Mouse (Mus musculus) CH12.LX (cell line): ENCODE results near the gene Nrp2. TPM values are rescaled to one million over a fixed set of nuclear protein-coding genes. Genes with fewer than 3 reads are reported as not detected.

ENCODE experiments used
- DNase-seq: peaks from one replicate; pipeline ENCODE4 v3.0.0-alpha.2; 2013; ENCODE audit errors: extremely low read depth
- H3K27ac ChIP-seq: 2 replicates; pipeline ENCODE4 v1.5.1; 2012; ENCODE audit warnings: low read depth, mild to moderate bottlenecking, control low read depth, moderate library complexity; ENCODE audit not compliant: insufficient read depth
- H3K27me3 ChIP-seq: replicated peaks from 2 replicates; pipeline ENCODE3; 2012; ENCODE audit warnings: inconsistent platforms
- H3K36me3 ChIP-seq, 2 experiments: replicated peaks in 1 of 2; 2 replicates each; pipeline versions ENCODE3 to v1.6.1; 2012; ENCODE audit warnings: inconsistent platforms in 1 of 2, low read length in 1 of 2, mild to moderate bottlenecking in 1 of 2, mixed read lengths in 1 of 2, moderate library complexity in 1 of 2; ENCODE audit not compliant: control insufficient read depth in 1 of 2, insufficient read depth in 1 of 2
- H3K4me1 ChIP-seq, 2 experiments: 2 replicates each; pipeline ENCODE4 v1.6.1; 2012; ENCODE audit warnings: inconsistent platforms in 1 of 2, moderate library complexity in 1 of 2; ENCODE audit not compliant: insufficient read depth in 2 of 2, control insufficient read depth in 1 of 2
- H3K4me2 ChIP-seq: 2 replicates; pipeline ENCODE4 v1.6.1; 2012; ENCODE audit warnings: low read depth, mild to moderate bottlenecking, control low read depth; ENCODE audit not compliant: poor library complexity, insufficient read depth, severe bottlenecking
- H3K4me3 ChIP-seq, 3 experiments: fragments of 150-350 bp in 1 of 3; sonication (generic) in 1 of 3; replicated peaks in 1 of 3; 2 replicates each; pipeline versions ENCODE3 to v1.5.1; 2011 to 2012; ENCODE audit warnings: low read depth in 2 of 3, low read length in 2 of 3, mild to moderate bottlenecking in 2 of 3, moderate library complexity in 2 of 3, control low read depth in 1 of 3, improper control_type of control experiment in 1 of 3, inconsistent platforms in 1 of 3, mixed read lengths in 1 of 3; ENCODE audit not compliant: poor library complexity in 1 of 3
- H3K79me2 ChIP-seq: replicated peaks from 2 replicates; pipeline ENCODE4 v1.6.1; 2012; ENCODE audit warnings: mild to moderate bottlenecking, moderate library complexity; ENCODE audit not compliant: control insufficient read depth, poor library complexity, insufficient read depth, severe bottlenecking; ENCODE audit errors: extremely low read depth
- H3K9ac ChIP-seq: 2 replicates; pipeline ENCODE4 v1.6.1; 2012; ENCODE audit warnings: low read depth, mild to moderate bottlenecking, control low read depth, moderate library complexity; ENCODE audit not compliant: insufficient read depth
- H3K9me3 ChIP-seq: replicated peaks from 2 replicates; pipeline ENCODE3; 2012; ENCODE audit warnings: low read length, inconsistent platforms, mixed read lengths
- BHLHE40 ChIP-seq: IDR thresholded peaks from 2 replicates; pipeline ENCODE4 v1.6.1; 2011; ENCODE audit warnings: mild to moderate bottlenecking, low read depth, low read length, improper control_type of control experiment
- CTCF ChIP-seq, 2 experiments: IDR thresholded peaks in 1 of 2; conservative IDR thresholded peaks in 1 of 2; 2 replicates each; pipeline ENCODE4 v1.5.1; 2011 to 2012; ENCODE audit warnings: low read depth in 2 of 2, low read length in 2 of 2, improper control_type of control experiment in 1 of 2, inconsistent platforms in 1 of 2, mild to moderate bottlenecking in 1 of 2, moderate library complexity in 1 of 2
- E2F4 ChIP-seq: IDR thresholded peaks from 2 replicates; pipeline ENCODE4 v1.6.1; 2011; ENCODE audit warnings: low read depth, low read length, improper control_type of control experiment; ENCODE audit not compliant: insufficient replicate concordance
- ETS1 ChIP-seq: conservative IDR thresholded peaks from 2 replicates; pipeline ENCODE4 v1.6.1; 2012; ENCODE audit warnings: low read depth, mild to moderate bottlenecking, inconsistent platforms, low read length, improper control_type of control experiment, moderate library complexity
- GABPA ChIP-seq: IDR thresholded peaks from 2 replicates; pipeline ENCODE4 v1.6.1; 2012; ENCODE audit warnings: low read depth, low read length, improper control_type of control experiment, inconsistent platforms; ENCODE audit not compliant: insufficient replicate concordance
- IRF4 ChIP-seq: IDR thresholded peaks from 2 replicates; pipeline ENCODE4 v1.6.1; 2014; ENCODE audit warnings: low read depth, mild to moderate bottlenecking, inconsistent platforms, low read length, improper control_type of control experiment
- JUND ChIP-seq: conservative IDR thresholded peaks from 2 replicates; pipeline ENCODE4 v1.6.1; 2011; ENCODE audit warnings: low read depth, low read length, improper control_type of control experiment
- MAX ChIP-seq: IDR thresholded peaks from 2 replicates; pipeline ENCODE4 v1.6.1; 2011; ENCODE audit warnings: low read length, improper control_type of control experiment
- MAZ ChIP-seq: IDR thresholded peaks from 2 replicates; pipeline ENCODE4 v1.6.1; 2012; ENCODE audit warnings: low read depth, mild to moderate bottlenecking, inconsistent platforms, low read length, improper control_type of control experiment, moderate library complexity
- MXI1 ChIP-seq: IDR thresholded peaks from 2 replicates; pipeline ENCODE4 v1.6.1; 2011; ENCODE audit warnings: mild to moderate bottlenecking, low read depth, low read length, improper control_type of control experiment
- NELFE ChIP-seq: IDR thresholded peaks from 2 replicates; pipeline ENCODE4 v1.6.1; 2011; ENCODE audit warnings: low read depth, low read length, improper control_type of control experiment
- NRF1 ChIP-seq: IDR thresholded peaks from 2 replicates; pipeline ENCODE4 v1.6.1; 2014; ENCODE audit warnings: low read depth, mild to moderate bottlenecking, inconsistent platforms, low read length, improper control_type of control experiment, moderate library complexity
- PAX5 ChIP-seq: IDR thresholded peaks from 2 replicates; pipeline ENCODE4 v1.6.1; 2012; ENCODE audit warnings: low read length, inconsistent platforms, mixed read lengths
- TCF12 ChIP-seq: IDR thresholded peaks from 2 replicates; pipeline ENCODE4 v1.6.1; 2014; ENCODE audit warnings: low read depth, mild to moderate bottlenecking, inconsistent platforms, low read length, improper control_type of control experiment
- ZC3H11A ChIP-seq: IDR thresholded peaks from 2 replicates; pipeline ENCODE4 v1.6.1; 2012; ENCODE audit warnings: low read depth, mild to moderate bottlenecking, inconsistent platforms, low read length, improper control_type of control experiment
- ZKSCAN1 ChIP-seq: IDR thresholded peaks from 2 replicates; pipeline ENCODE4 v1.6.1; 2012; ENCODE audit warnings: low read depth, inconsistent platforms, low read length, improper control_type of control experiment, borderline replicate concordance
- ZMIZ1 ChIP-seq: IDR thresholded peaks from 2 replicates; pipeline ENCODE4 v1.6.1; 2012; ENCODE audit warnings: low read depth, mild to moderate bottlenecking, inconsistent platforms, low read length, improper control_type of control experiment
- dilution Hi-C: fragments of 300-500 bp; cut with MboI; formaldehyde crosslinking; loops from 2 replicates; pipeline ENCODE4 v1.14.3; 2020; ENCODE audit warnings: low sequenced_read_pairs; ENCODE audit not compliant: extremely low pct_unique_long_range_greater_than_20kb, extremely low pct_ligation_motif_present
- in situ Hi-C: fragments of 300-500 bp; cut with MboI; formaldehyde crosslinking; loops from 3 replicates; pipeline ENCODE4 v1.14.3; 2019; ENCODE audit warnings: low sequenced_read_pairs, low pct_ligation_motif_present, low pct_unique_long_range_greater_than_20kb, mixed read lengths
- polyA plus RNA-seq: library from polyadenylated mRNA; unstranded; fragments of >175 nt; gene quantifications from 2 replicates; pipeline ENCODE4 v1.2.1, GENCODE M21; 2012; ENCODE audit warnings: low read depth; ENCODE audit not compliant: insufficient read length
- total RNA-seq, 2 experiments: library from RNA; depleted of rRNA; stranded (reverse); fragments of 300-350 nt in 1 of 2; fragments of >200 nt in 1 of 2; gene quantifications; 2 replicates each; pipeline ENCODE4 v1.2.3; 2012 to 2014

The Nrp2 gene
- total and polyA plus RNA-seq, 3 experiments = 16.4 to 24.4 (median 17.3) TPM

- dilution Hi-C loops = no loop called here
Observed at GRCm38 (mm10) chr1:62727191-62727590, 24.1 kb downstream of the Nrp2 start.

GRCm38 (mm10) chr1:62728421-62728820 is 25.3 kb downstream of the Nrp2 start:
- Histone ChIP-seq H3K79me2 (peaks cover 46% of the 10 kb centered on the region), H3K9me3 (no peaks in the 10 kb centered on the region), H3K27me3 (no peaks in the 10 kb centered on the region), H3K27ac (no peak overlapping the region; the same call in 1 of the 2 replicates), H3K4me2 (peak overlapping the region; percentile 52), H3K4me1 (peaks cover 15 to 70% of the 10 kb centered on the region in 2 experiments), H3K9ac (peak overlapping the region; percentile 23; the same call in 1 of the 2 replicates), H3K4me3 (no peak overlapping the region), H3K36me3 (peaks cover 22 to 84% of the 10 kb centered on the region in 2 experiments)
- in situ Hi-C loops (no loop called here), dilution Hi-C loops (no loop called here)
- DNase-seq = no peak
- TF ChIP-seq TCF12 = no peak
- TF ChIP-seq NRF1 = no peak
- TF ChIP-seq MAX = no peak
- no peak for TF ChIP-seq BHLHE40
- TF ChIP-seq GABPA = no peak
- no peak for TF ChIP-seq ZKSCAN1
- TF ChIP-seq ETS1 = no peak
- TF ChIP-seq MAZ = no peak
- no peak for TF ChIP-seq ZMIZ1
- no peak for TF ChIP-seq JUND

More at GRCm38 (mm10) chr1:62727191-62727590, 24.1 kb downstream of the Nrp2 start:
- peaks cover 26 to 88% of the 10 kb centered on the region in 2 experiments for H3K36me3 ChIP-seq
- H3K27me3 ChIP-seq = no peaks in the 10 kb centered on the region
- no peak for DNase-seq
- peaks cover 11 to 69% of the 10 kb centered on the region in 2 experiments for H3K4me1 ChIP-seq
- H3K79me2 ChIP-seq = peaks cover 34% of the 10 kb centered on the region
- TF ChIP-seq ZMIZ1 (no peak), MAX (no peak), E2F4 (no peak), PAX5 (no peak), ZC3H11A (no peak), NELFE (no peak), CTCF (conservative IDR thresholded peaks at IDR 0.05 in 1 of 2, IDR thresholded peaks at IDR 0.05 in 1 of 2; ENCODE audit: low read depth in 2 of 2, low read length in 2 of 2) (no peak), IRF4 (no peak), MXI1 (no peak), MAZ (no peak)
- H3K27ac ChIP-seq = no peak overlapping the region
- H3K4me2 ChIP-seq = no peak overlapping the region
- in situ Hi-C loops = no loop called here
- H3K9me3 ChIP-seq = peaks cover 7% of the 10 kb centered on the region
- no peak overlapping the region for H3K9ac ChIP-seq
- no peak overlapping the region for H3K4me3 ChIP-seq
